Mouse (Mus musculus) embryonic facial prominence, embryonic 14.5 days (tissue): ENCODE measurements around the gene Slc6a21. TPM values are rescaled to one million over a fixed set of nuclear protein-coding genes. Genes with fewer than 3 reads are reported as not detected.

Source experiments
- ATAC-seq: fragments of 200-750 bp; cut with Nextera tagmentation; 2 replicates; pipeline ENCODE4 v1.8.0; 2017; ENCODE audit warnings: low read depth, moderate number of reproducible peaks, moderate TSS enrichment
- DNase-seq: peaks from one replicate; pipeline ENCODE4 v3.0.0-alpha.2; 2015; ENCODE audit warnings: low spot score
- H3K27ac ChIP-seq: fragments of 300-500 bp; sonication (generic); replicated peaks from 2 replicates; pipeline ENCODE4 v1.5.1; 2014; ENCODE audit warnings: low read depth, mild to moderate bottlenecking, low read length, moderate library complexity
- H3K27me3 ChIP-seq: fragments of 300-500 bp; sonication (generic); replicated peaks from 2 replicates; pipeline ENCODE4 v1.6.1; 2014; ENCODE audit warnings: low read length; ENCODE audit not compliant: control insufficient read depth, insufficient read depth
- H3K36me3 ChIP-seq: fragments of 300-500 bp; sonication (generic); 2 replicates; pipeline ENCODE4 v1.6.1; 2014; ENCODE audit warnings: low read length, mixed read lengths; ENCODE audit not compliant: control insufficient read depth, insufficient read depth
- H3K4me1 ChIP-seq: fragments of 300-500 bp; sonication (generic); 2 replicates; pipeline ENCODE4 v1.6.1; 2014; ENCODE audit warnings: antibody characterized with exemption, low read length; ENCODE audit not compliant: control insufficient read depth, insufficient read depth
- H3K4me2 ChIP-seq: fragments of 300-500 bp; sonication (generic); 2 replicates; pipeline ENCODE4 v1.6.1; 2014; ENCODE audit warnings: low read depth, mild to moderate bottlenecking, low read length, moderate library complexity, mixed read lengths
- H3K4me3 ChIP-seq: fragments of 300-500 bp; sonication (generic); 2 replicates; pipeline ENCODE4 v1.5.1; 2014; ENCODE audit warnings: low read depth, mild to moderate bottlenecking, low read length
- H3K9ac ChIP-seq: fragments of 300-500 bp; sonication (generic); 2 replicates; pipeline ENCODE4 v1.6.1; 2014; ENCODE audit warnings: low read depth, mild to moderate bottlenecking, low read length, moderate library complexity, mixed read lengths
- H3K9me3 ChIP-seq: fragments of 300-500 bp; sonication (generic); 2 replicates; pipeline ENCODE4 v1.6.1; 2016; ENCODE audit warnings: low read length; ENCODE audit not compliant: control insufficient read depth
- WGBS: fragments of 180-500 bp; shearing (Covaris S2); extraction: QIAGEN DNeasy Blood & Tissue Kit; methylation state at CpG from one replicate; pipeline ENCODE4 v1.1.7; 2014; 5-methylcytosine and 5-hydroxymethylcytosine counted together
- polyA plus RNA-seq: library from polyadenylated mRNA; unstranded; fragments of >200 nt; fragmentation: Nextera tagmentation; extraction: Ambion mirVana; gene quantifications from 2 replicates; pipeline ENCODE4 v1.2.1, GENCODE M21; 2014

The Slc6a21 gene
- polyA plus RNA-seq, 1 experiment from 2014 or later, result not detected

- Histone ChIP-seq H3K36me3 (peaks cover 44% of the 10 kb centered on the region), H3K27me3 (peaks cover 3% of the 10 kb centered on the region; the same call in 1 of the 2 replicates), H3K4me2 (peak overlapping the region; percentile 53), H3K4me1 (peaks cover 15% of the 10 kb centered on the region; the same call in 1 of the 2 replicates), H3K9ac (peak overlapping the region; percentile 40; the same call in 1 of the 2 replicates), H3K27ac (peak overlapping the region; percentile 35; the same call in 1 of the 2 replicates), H3K9me3 (no peaks in the 10 kb centered on the region), H3K4me3 (no peak overlapping the region)
- 29% methylated on average over 17 of the region's 20 CpGs for WGBS
- DNase-seq (peak; percentile 45), ATAC-seq (0 out of 2 replicates have a peak, but pooled peaks have one; percentile 7)
Measured at GRCm38 (mm10) chr7:45233580-45234332, 43.6 kb upstream of the Slc6a21 start.

DNA sequence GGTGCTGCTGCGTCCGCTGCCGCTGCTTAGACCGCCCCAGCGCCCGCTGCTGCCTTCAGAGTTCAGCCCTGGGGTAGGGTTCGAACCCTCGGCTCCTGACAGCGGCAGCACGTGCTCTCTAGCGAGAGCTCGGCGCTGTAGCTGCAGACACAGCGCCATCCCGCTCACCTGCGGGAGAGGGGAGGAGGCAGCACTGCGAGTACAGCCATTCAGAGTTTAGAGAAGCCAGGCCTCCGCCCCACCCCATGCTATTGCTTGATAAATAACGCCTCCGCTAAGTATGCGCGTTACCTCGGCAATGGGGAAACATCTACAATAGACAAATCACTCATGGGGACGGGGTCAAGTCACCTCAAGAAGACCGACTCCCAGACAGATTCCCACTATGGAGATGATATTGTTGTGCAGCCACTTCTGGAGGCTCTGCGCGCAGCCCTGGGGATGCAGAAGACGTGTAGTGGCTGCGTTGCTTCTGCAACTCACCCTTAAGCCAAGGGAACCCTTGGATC lies 42.9 kb upstream of the Slc6a21 start:
- DNase-seq, result peak; percentile 55
- H3K4me1 ChIP-seq, result peaks cover 15% of the 10 kb centered on the region; the same call in 1 of the 2 replicates
- WGBS, result 14% methylated on average over 19 of the region's 29 CpGs
- H3K9ac ChIP-seq, result peak overlapping the region; percentile 40; the same call in 1 of the 2 replicates
- peaks cover 38% of the 10 kb centered on the region for H3K36me3 ChIP-seq
- peak overlapping the region; percentile 67; the same call in 1 of the 2 replicates for H3K27ac ChIP-seq
- H3K4me2 ChIP-seq, result peak overlapping the region; percentile 53
- peaks cover 3% of the 10 kb centered on the region; the same call in 1 of the 2 replicates for H3K27me3 ChIP-seq
- no peak; the same call in 1 of the 2 replicates for ATAC-seq
- H3K9me3 ChIP-seq, result no peaks in the 10 kb centered on the region
- no peak overlapping the region for H3K4me3 ChIP-seq

GRCm38 (mm10) chr7:45234922-45235571 lies 42.3 kb upstream of the Slc6a21 start:
- H3K4me2 ChIP-seq, result peak overlapping the region; percentile 53
- H3K9ac ChIP-seq, result peak overlapping the region; percentile 55
- H3K4me1 ChIP-seq, result peaks cover 15% of the 10 kb centered on the region; the same call in 1 of the 2 replicates
- peaks cover 3% of the 10 kb centered on the region; the same call in 1 of the 2 replicates for H3K27me3 ChIP-seq
- H3K4me3 ChIP-seq, result peak overlapping the region; percentile 29
- WGBS, result 5% methylated on average over 21 of the region's 21 CpGs
- peak overlapping the region; percentile 67 for H3K27ac ChIP-seq
- ATAC-seq (peak; percentile 85), DNase-seq (peak; percentile 87)
- peaks cover 32% of the 10 kb centered on the region for H3K36me3 ChIP-seq
- no peaks in the 10 kb centered on the region for H3K9me3 ChIP-seq

DNA sequence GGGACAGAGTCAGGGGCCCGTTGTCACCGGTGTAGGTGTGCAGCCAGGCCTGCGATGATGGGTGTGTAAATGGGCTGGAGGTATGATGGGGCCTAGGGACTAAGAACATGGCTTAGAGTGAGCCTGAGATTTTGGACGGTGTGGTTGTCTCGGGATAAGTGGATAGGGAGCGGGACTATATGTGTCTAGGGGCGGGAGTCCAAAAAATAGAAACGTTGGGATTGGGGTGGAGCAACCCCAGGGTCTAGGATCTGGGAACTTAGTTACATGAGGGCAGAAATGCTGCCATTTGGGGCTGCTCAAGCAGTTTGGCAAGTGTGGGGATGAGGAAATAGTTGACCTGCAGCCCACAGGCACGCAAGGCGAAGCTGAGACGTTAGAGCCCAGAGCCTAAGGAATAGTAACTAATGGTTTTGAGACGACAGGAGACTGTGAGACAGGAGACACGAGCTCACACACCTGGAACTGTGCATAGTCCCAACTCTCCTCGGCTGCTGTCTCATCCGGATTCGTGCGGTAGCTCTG lies 41.6 kb upstream of the Slc6a21 start:
- DNase-seq, result no peak
- H3K9ac ChIP-seq, result peak overlapping the region; percentile 55
- peaks cover 3% of the 10 kb centered on the region; the same call in 1 of the 2 replicates for H3K27me3 ChIP-seq
- peak; percentile 5; the same call in 1 of the 2 replicates for ATAC-seq
- peak overlapping the region; percentile 67; the same call in 1 of the 2 replicates for H3K27ac ChIP-seq
- H3K4me1 ChIP-seq, result peaks cover 18% of the 10 kb centered on the region
- 26% methylated on average over 17 of the region's 17 CpGs for WGBS
- H3K4me3 ChIP-seq, result peak overlapping the region; percentile 29
- peak overlapping the region; percentile 53 for H3K4me2 ChIP-seq
- H3K9me3 ChIP-seq, result no peaks in the 10 kb centered on the region
- peaks cover 31% of the 10 kb centered on the region for H3K36me3 ChIP-seq

DNA sequence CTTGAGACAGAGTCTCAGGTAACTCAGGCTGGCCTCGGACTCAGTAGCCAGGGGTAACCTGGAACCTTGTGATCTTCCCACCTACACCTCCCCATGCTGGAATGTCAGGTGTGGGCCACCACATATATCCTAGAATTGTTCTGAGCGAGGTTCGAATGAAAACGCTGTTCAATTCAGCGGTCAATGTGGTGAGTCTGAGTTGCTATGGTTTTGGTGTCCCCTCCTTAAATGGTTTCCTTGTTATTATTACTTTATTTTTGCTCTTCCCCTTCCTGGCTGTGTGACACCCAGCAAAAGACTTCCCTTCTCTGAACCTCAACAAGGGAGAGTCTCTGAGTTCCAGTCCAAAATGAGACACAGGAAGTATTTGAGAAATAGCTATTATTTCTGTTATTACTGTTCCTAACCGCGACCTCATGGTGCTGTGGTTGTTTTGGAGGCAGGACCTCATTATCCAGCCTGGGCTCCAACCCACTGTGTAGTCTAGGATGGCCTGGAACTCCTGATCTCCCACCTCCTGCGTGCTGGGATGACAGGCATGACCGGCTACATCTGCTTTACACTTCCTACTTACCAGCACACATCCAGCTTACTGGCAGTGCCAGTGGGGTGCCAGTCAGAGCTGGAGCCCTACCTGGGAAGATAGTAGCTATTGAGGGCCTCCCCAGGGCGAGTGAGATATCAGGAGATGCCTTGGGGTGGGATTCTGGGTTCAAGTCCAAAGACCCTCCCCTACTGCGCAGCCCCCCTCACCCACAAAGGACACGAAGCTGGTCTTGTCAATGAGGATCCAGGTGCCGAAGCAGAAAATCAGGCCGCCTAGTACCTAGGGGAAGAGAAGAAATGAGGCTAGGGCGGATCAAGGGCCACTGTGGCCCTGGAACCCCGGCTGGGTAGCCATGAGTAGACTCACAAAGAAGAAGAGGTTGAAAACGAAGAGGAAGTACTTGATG lies 39.3 kb upstream of the Slc6a21 start:
- H3K36me3 ChIP-seq, result peaks cover 8% of the 10 kb centered on the region
- peaks cover 23% of the 10 kb centered on the region for H3K4me1 ChIP-seq
- no peak overlapping the region for H3K4me3 ChIP-seq
- H3K4me2 ChIP-seq, result no peak overlapping the region
- DNase-seq, result no peak
- no peaks in the 10 kb centered on the region for H3K9me3 ChIP-seq
- no peak overlapping the region for H3K9ac ChIP-seq
- 74% methylated on average over 17 of the region's 17 CpGs for WGBS
- no peak overlapping the region for H3K27ac ChIP-seq
- no peak for ATAC-seq
- H3K27me3 ChIP-seq, result peaks cover 3% of the 10 kb centered on the region; the same call in 1 of the 2 replicates

- no peak for ATAC-seq
- no peak within 1 kb of the TSS for H3K4me2 ChIP-seq
- DNase-seq, result no peak
Measured at GRCm38 (mm10) chr7:45238723-45239496, 38.4 kb upstream of the Slc6a21 start, which contains the start of gene Cd37. Gene Cd37, minus strand, starts transcription at chr7:45239115.

GRCm38 (mm10) chr7:45240109-45240508 lies 37.2 kb upstream of the Slc6a21 start:
- no peak for DNase-seq
- Histone ChIP-seq H3K36me3 (no peaks in the 10 kb centered on the region), H3K27ac (no peak overlapping the region), H3K4me1 (peaks cover 13% of the 10 kb centered on the region), H3K27me3 (peaks cover 3% of the 10 kb centered on the region; the same call in 1 of the 2 replicates), H3K9ac (no peak overlapping the region), H3K4me2 (no peak overlapping the region; the same call in 1 of the 2 replicates), H3K9me3 (no peaks in the 10 kb centered on the region), H3K4me3 (no peak overlapping the region)
- WGBS, result 83% methylated on average over 7 of the region's 7 CpGs
- ATAC-seq, result no peak

More at GRCm38 (mm10) chr7:45238723-45239496, 38.4 kb upstream of the Slc6a21 start, which contains the start of gene Cd37:
- no peak within 1 kb of the TSS for H3K9ac ChIP-seq
- peaks cover under 1% of the 10 kb centered on the region; the same call in 1 of the 2 replicates for H3K36me3 ChIP-seq
- peaks cover 18% of the 10 kb centered on the region for H3K4me1 ChIP-seq
- H3K27ac ChIP-seq, result no peak within 1 kb of the TSS
- H3K27me3 ChIP-seq, result peaks cover 3% of the 10 kb centered on the region; the same call in 1 of the 2 replicates
- WGBS, result 39% methylated on average over 20 of the region's 20 CpGs
- no peak within 1 kb of the TSS for H3K4me3 ChIP-seq
- no peaks in the 10 kb centered on the region for H3K9me3 ChIP-seq
